Mouse (Mus musculus): ENCODE measurements around the gene Plac9a. TPM values are rescaled to one million over a fixed set of nuclear protein-coding genes. Genes with fewer than 3 reads are reported as not detected.

Gene Plac9a
- polyA plus RNA-seq, 1 experiment from 2014 or later, result 1.6 TPM

GRCm38 (mm10) chr14:25869135-25869878 is 33.6 kb downstream of the Plac9a start:
- no peak overlapping the region for H3K4me2 ChIP-seq (ENCODE audit: low read length)
- no peak for TF ChIP-seq CTCF (IDR thresholded peaks at IDR 0.05; ENCODE audit: low read depth)
- H3K27ac ChIP-seq, result no peak overlapping the region
- 62% methylated on average over 9 of the region's 9 CpGs for WGBS
- H3K4me1 ChIP-seq (replicated peaks; ENCODE audit: insufficient read depth, low read length), result peaks cover 12% of the 10 kb centered on the region; the same call in 1 of the 2 replicates
- H3K9ac ChIP-seq (ENCODE audit: low read depth, low read length), result no peak overlapping the region
- ATAC-seq (replicated peaks; ENCODE audit: low FRiP score, low read depth) (0 out of 2 replicates have a peak, but pooled peaks have one; percentile 12), DNase-seq (ENCODE audit: low spot score) (no peak)
- H3K9me3 ChIP-seq (replicated peaks; ENCODE audit: low read length), result no peaks in the 10 kb centered on the region
- H3K4me3 ChIP-seq (replicated peaks; ENCODE audit: low read depth, low read length), result no peak overlapping the region
- H3K27me3 ChIP-seq (ENCODE audit: insufficient read depth, low read length), result no peaks in the 10 kb centered on the region
- H3K36me3 ChIP-seq (ENCODE audit: insufficient read depth, low read length), result peaks cover 15% of the 10 kb centered on the region; the same call in 1 of the 2 replicates

- H3K27me3 ChIP-seq (ENCODE audit: insufficient read depth, low read length), result no peaks in the 10 kb centered on the region
- H3K4me2 ChIP-seq (ENCODE audit: low read length), result no peak overlapping the region
- H3K27ac ChIP-seq, result no peak overlapping the region
- H3K9ac ChIP-seq (ENCODE audit: low read depth, low read length), result no peak overlapping the region
- H3K9me3 ChIP-seq (replicated peaks; ENCODE audit: low read length), result no peaks in the 10 kb centered on the region
- 78% methylated on average over 4 of the region's 4 CpGs for whole genome bisulfite sequencing
- no peak for DNase-seq (ENCODE audit: low spot score)
- no peak for ATAC-seq (replicated peaks; ENCODE audit: low FRiP score, low read depth)
- H3K36me3 ChIP-seq (ENCODE audit: insufficient read depth, low read length), result peaks cover 10% of the 10 kb centered on the region; the same call in 1 of the 2 replicates
- H3K4me1 ChIP-seq (replicated peaks; ENCODE audit: insufficient read depth, low read length), result peaks cover 12% of the 10 kb centered on the region; the same call in 1 of the 2 replicates
- no peak for TF ChIP-seq CTCF (IDR thresholded peaks at IDR 0.05; ENCODE audit: low read depth)
- no peak overlapping the region for H3K4me3 ChIP-seq (replicated peaks; ENCODE audit: low read depth, low read length)
These were observed 34.2 kb downstream of the Plac9a start for GRCm38 (mm10) chr14:25868706-25869105.

GRCm38 (mm10) chr14:25867834-25868233 is 35.1 kb downstream of the Plac9a start:
- no peak for TF ChIP-seq CTCF (IDR thresholded peaks at IDR 0.05; ENCODE audit: low read depth)
- DNase-seq (ENCODE audit: low spot score) (no peak), ATAC-seq (replicated peaks; ENCODE audit: low FRiP score, low read depth) (no peak)
- Histone ChIP-seq H3K36me3 (ENCODE audit: insufficient read depth, low read length) (0 out of 2 replicates have a peak, but pooled peaks cover 5% of the 10 kb centered on the region), H3K4me3 (replicated peaks; ENCODE audit: low read depth, low read length) (no peak overlapping the region), H3K9ac (ENCODE audit: low read depth, low read length) (no peak overlapping the region), H3K4me1 (replicated peaks; ENCODE audit: insufficient read depth, low read length) (peaks cover 12% of the 10 kb centered on the region; the same call in 1 of the 2 replicates), H3K27ac (no peak overlapping the region), H3K4me2 (ENCODE audit: low read length) (no peak overlapping the region), H3K27me3 (ENCODE audit: insufficient read depth, low read length) (no peaks in the 10 kb centered on the region), H3K9me3 (replicated peaks; ENCODE audit: low read length) (no peaks in the 10 kb centered on the region)
- WGBS, result 57% methylated on average over 6 of the region's 6 CpGs

GRCm38 (mm10) chr14:25866832-25867231 is 36.1 kb downstream of the Plac9a start:
- no peak overlapping the region for H3K4me2 ChIP-seq (ENCODE audit: low read length)
- peaks cover 7% of the 10 kb centered on the region; the same call in 1 of the 2 replicates for H3K4me1 ChIP-seq (replicated peaks; ENCODE audit: insufficient read depth, low read length)
- peak overlapping the region; percentile 5; the same call in 1 of the 2 replicates for H3K27ac ChIP-seq
- no peaks in the 10 kb centered on the region for H3K36me3 ChIP-seq (ENCODE audit: insufficient read depth, low read length)
- H3K27me3 ChIP-seq (ENCODE audit: insufficient read depth, low read length), result no peaks in the 10 kb centered on the region
- no peak overlapping the region for H3K4me3 ChIP-seq (replicated peaks; ENCODE audit: low read depth, low read length)
- no peaks in the 10 kb centered on the region for H3K9me3 ChIP-seq (replicated peaks; ENCODE audit: low read length)
- H3K9ac ChIP-seq (ENCODE audit: low read depth, low read length), result no peak overlapping the region
- 48% methylated on average over 11 of the region's 11 CpGs for WGBS
- no peak for TF ChIP-seq CTCF (IDR thresholded peaks at IDR 0.05; ENCODE audit: low read depth)
- no peak for ATAC-seq (replicated peaks; ENCODE audit: low FRiP score, low read depth)
- no peak for DNase-seq (ENCODE audit: low spot score)

GRCm38 (mm10) chr14:25866384-25866783 is 36.5 kb downstream of the Plac9a start:
- H3K27ac ChIP-seq, result no peak overlapping the region
- 69% methylated on average over 6 of the region's 6 CpGs for WGBS
- H3K9me3 ChIP-seq (replicated peaks; ENCODE audit: low read length), result no peaks in the 10 kb centered on the region
- H3K4me3 ChIP-seq (replicated peaks; ENCODE audit: low read depth, low read length), result no peak overlapping the region
- TF ChIP-seq CTCF (IDR thresholded peaks at IDR 0.05; ENCODE audit: low read depth), result no peak
- no peaks in the 10 kb centered on the region for H3K36me3 ChIP-seq (ENCODE audit: insufficient read depth, low read length)
- H3K27me3 ChIP-seq (ENCODE audit: insufficient read depth, low read length), result no peaks in the 10 kb centered on the region
- H3K4me2 ChIP-seq (ENCODE audit: low read length), result no peak overlapping the region
- DNase-seq (ENCODE audit: low spot score) (no peak), ATAC-seq (replicated peaks; ENCODE audit: low FRiP score, low read depth) (no peak)
- H3K4me1 ChIP-seq (replicated peaks; ENCODE audit: insufficient read depth, low read length), result peaks cover 7% of the 10 kb centered on the region; the same call in 1 of the 2 replicates
- H3K9ac ChIP-seq (ENCODE audit: low read depth, low read length), result no peak overlapping the region

GRCm38 (mm10) chr14:25865251-25865650 is 37.6 kb downstream of the Plac9a start:
- ATAC-seq (replicated peaks; ENCODE audit: low FRiP score, low read depth) (no peak), DNase-seq (ENCODE audit: low spot score) (no peak)
- Histone ChIP-seq H3K36me3 (ENCODE audit: insufficient read depth, low read length) (no peaks in the 10 kb centered on the region), H3K4me3 (replicated peaks; ENCODE audit: low read depth, low read length) (no peak overlapping the region), H3K4me2 (ENCODE audit: low read length) (no peak overlapping the region), H3K4me1 (replicated peaks; ENCODE audit: insufficient read depth, low read length) (peaks cover 7% of the 10 kb centered on the region; the same call in 1 of the 2 replicates), H3K27me3 (ENCODE audit: insufficient read depth, low read length) (no peaks in the 10 kb centered on the region), H3K9ac (ENCODE audit: low read depth, low read length) (no peak overlapping the region), H3K27ac (no peak overlapping the region), H3K9me3 (replicated peaks; ENCODE audit: low read length) (no peaks in the 10 kb centered on the region)
- TF ChIP-seq CTCF (IDR thresholded peaks at IDR 0.05; ENCODE audit: low read depth), result no peak
- 78% methylated on average over 5 of the region's 5 CpGs for WGBS
